Mouse (Mus musculus) hindbrain, embryonic 16.5 days (tissue): ENCODE results near the gene Tcp11l1. TPM values are rescaled to one million over a fixed set of nuclear protein-coding genes. Genes with fewer than 3 reads are reported as not detected.

Source experiments
- ATAC-seq: fragments of 200-750 bp; cut with Nextera tagmentation; 2 replicates; pipeline ENCODE4 v1.8.0; 2017; ENCODE audit warnings: moderate TSS enrichment, moderate library complexity
- H3K27ac ChIP-seq: fragments of 300-500 bp; sonication (generic); 2 replicates; pipeline ENCODE4 v1.5.1; 2014; ENCODE audit warnings: low read depth, mild to moderate bottlenecking, control low read depth, low read length, moderate library complexity
- H3K27me3 ChIP-seq: fragments of 300-500 bp; sonication (generic); replicated peaks from 2 replicates; pipeline ENCODE4 v1.6.1; 2014; ENCODE audit warnings: low read length; ENCODE audit not compliant: control insufficient read depth, insufficient read depth
- H3K36me3 ChIP-seq: fragments of 300-500 bp; sonication (generic); 2 replicates; pipeline ENCODE4 v1.6.1; 2014; ENCODE audit warnings: mild to moderate bottlenecking, low read length, moderate library complexity, mixed read lengths; ENCODE audit not compliant: control insufficient read depth, insufficient read depth
- H3K4me1 ChIP-seq: fragments of 300-500 bp; sonication (generic); 2 replicates; pipeline ENCODE4 v1.6.1; 2014; ENCODE audit warnings: low read depth, low read length; ENCODE audit not compliant: control insufficient read depth, insufficient read depth
- H3K4me2 ChIP-seq: fragments of 300-500 bp; sonication (generic); 2 replicates; pipeline ENCODE4 v1.6.1; 2014; ENCODE audit warnings: mild to moderate bottlenecking, low read length, control low read depth, moderate library complexity
- H3K4me3 ChIP-seq: fragments of 300-500 bp; sonication (generic); 2 replicates; pipeline ENCODE4 v1.5.1; 2014; ENCODE audit warnings: mild to moderate bottlenecking, low read length, control low read depth, moderate library complexity
- H3K9ac ChIP-seq: fragments of 300-500 bp; sonication (generic); 2 replicates; pipeline ENCODE4 v1.6.1; 2014; ENCODE audit warnings: low read depth, mild to moderate bottlenecking, control low read depth, low read length, moderate library complexity
- H3K9me3 ChIP-seq: fragments of 300-500 bp; sonication (generic); 2 replicates; pipeline ENCODE4 v1.6.1; 2014; ENCODE audit warnings: mild to moderate bottlenecking, low read length, moderate library complexity; ENCODE audit not compliant: control insufficient read depth
- WGBS: fragments of 180-500 bp; shearing (Covaris S2); extraction: QIAGEN DNeasy Blood & Tissue Kit; methylation state at CpG from one replicate; pipeline ENCODE4 v1.1.7; 2014; 5-methylcytosine and 5-hydroxymethylcytosine counted together
- polyA plus RNA-seq: library from polyadenylated mRNA; unstranded; fragments of >200 nt; fragmentation: Nextera tagmentation; extraction: Ambion mirVana; gene quantifications from 2 replicates; pipeline ENCODE4 v1.2.1, GENCODE M21; 2015

Gene Tcp11l1
- polyA plus RNA-seq, 1 experiment from 2014 or later = 55.5 TPM

DNA sequence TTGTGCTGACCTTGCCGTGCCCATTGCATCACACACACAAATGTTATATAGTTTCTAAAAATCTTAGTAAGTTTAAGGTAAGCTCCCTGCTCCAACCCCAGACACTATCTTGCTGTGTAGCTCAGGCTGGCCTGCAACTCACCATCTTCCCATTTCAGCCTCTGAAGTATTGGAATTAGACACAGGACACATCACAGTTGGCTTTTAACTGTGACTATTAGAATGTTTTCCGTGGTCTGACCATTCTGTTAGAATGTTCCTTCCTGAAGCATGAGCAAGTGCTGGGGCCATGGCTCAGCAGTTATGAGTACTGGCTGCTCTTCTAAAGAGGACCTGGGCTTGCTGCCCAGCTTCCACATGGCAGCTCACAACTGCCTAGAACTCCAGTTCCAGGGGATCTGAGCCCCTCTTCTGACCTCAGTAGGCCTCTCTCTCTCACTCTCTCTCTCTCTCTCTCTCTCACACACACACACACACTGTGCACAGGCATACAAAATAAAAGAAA is 5.3 kb upstream of the Tcp11l1 start:
- no peak overlapping the region for H3K27ac ChIP-seq
- no peak overlapping the region for H3K9ac ChIP-seq
- 91% methylated on average over 2 of the region's 2 CpGs for WGBS
- H3K4me2 ChIP-seq = no peak overlapping the region
- no peaks in the 10 kb centered on the region for H3K27me3 ChIP-seq
- no peaks in the 10 kb centered on the region for H3K36me3 ChIP-seq
- no peak for ATAC-seq
- H3K4me3 ChIP-seq = no peak overlapping the region
- H3K4me1 ChIP-seq = 0 out of 2 replicates have a peak, but pooled peaks cover 4% of the 10 kb centered on the region
- no peaks in the 10 kb centered on the region for H3K9me3 ChIP-seq

DNA sequence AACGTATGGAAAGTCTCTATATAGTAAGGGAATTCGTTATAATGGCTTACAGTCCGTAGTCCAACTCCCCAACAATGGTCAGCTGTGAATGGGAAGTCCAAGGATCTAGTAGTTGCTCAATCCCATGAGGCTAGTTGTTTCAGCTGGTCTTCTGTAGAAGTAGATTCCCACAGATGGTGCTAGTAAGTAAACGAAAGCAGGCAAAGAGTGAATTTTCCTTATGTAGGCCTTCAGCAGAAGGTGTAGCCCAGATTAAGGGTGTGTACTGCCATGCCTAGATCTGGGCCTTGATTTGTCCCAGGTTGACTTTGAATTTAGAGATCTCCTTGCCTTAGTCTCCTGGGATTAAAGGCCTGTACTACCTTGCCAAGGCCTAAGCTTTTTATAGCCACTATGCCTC is 4.3 kb upstream of the Tcp11l1 start, which contains the start of gene Pin1rt1:
TSS of gene Pin1rt1 (minus strand) at position 101 of the 400 bp plus-strand sequence.
- Histone ChIP-seq H3K4me1 (0 out of 2 replicates have a peak, but pooled peaks cover 4% of the 10 kb centered on the region), H3K27ac (no peak within 1 kb of the TSS), H3K9me3 (no peaks in the 10 kb centered on the region), H3K27me3 (no peaks in the 10 kb centered on the region), H3K4me3 (no peak within 1 kb of the TSS), H3K9ac (no peak within 1 kb of the TSS), H3K36me3 (no peaks in the 10 kb centered on the region), H3K4me2 (no peak within 1 kb of the TSS)
- WGBS = 93% methylated on average over 4 of the region's 4 CpGs
- no peak for ATAC-seq

DNA sequence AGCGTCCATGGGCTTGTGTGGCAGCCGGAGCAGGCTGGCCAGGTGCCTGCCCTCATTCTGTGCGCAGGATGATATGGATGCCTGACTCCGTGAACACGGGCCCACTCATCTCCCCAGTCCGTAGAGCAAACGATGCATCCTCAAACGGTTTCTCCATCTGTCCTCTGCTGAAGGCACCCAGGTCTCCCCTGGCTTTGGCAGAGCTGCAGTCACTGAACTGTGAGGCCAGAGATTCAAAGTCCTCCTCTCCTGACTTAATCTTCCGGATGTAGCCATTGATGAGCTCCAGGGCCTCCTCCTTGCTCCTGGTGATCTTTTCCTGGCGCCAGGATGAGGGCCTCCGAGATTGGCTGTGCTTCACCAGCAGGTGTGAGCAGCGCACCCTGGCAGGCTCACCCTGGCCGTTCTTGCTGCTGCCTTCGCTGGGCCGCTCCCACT is 2.3 kb upstream of the Tcp11l1 start:
- peaks cover 17% of the 10 kb centered on the region for H3K4me1 ChIP-seq
- H3K27ac ChIP-seq = peak overlapping the region; percentile 23; the same call in 1 of the 2 replicates
- peak overlapping the region; percentile 45 for H3K9ac ChIP-seq
- no peak for ATAC-seq
- 43% methylated on average over 15 of the region's 15 CpGs for WGBS
- H3K36me3 ChIP-seq = no peaks in the 10 kb centered on the region
- no peak overlapping the region for H3K4me3 ChIP-seq
- no peaks in the 10 kb centered on the region for H3K27me3 ChIP-seq
- H3K9me3 ChIP-seq = no peaks in the 10 kb centered on the region
- no peak overlapping the region; the same call in 1 of the 2 replicates for H3K4me2 ChIP-seq

DNA sequence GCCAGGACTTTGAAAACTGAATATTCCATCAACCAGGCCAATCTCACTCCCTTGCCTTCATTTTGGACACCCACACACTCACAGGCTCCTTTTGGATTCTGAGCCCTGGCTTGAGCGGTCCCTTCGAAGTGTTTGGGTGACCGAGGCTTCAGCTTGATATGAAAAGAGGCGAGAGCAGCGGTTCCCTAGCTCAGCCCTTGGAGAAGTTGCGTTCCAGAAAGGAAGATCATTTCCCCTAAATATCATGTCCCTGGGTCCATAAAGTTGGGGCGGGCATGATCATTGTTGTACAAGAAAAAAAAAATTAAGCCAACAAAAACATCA is 479 bp upstream of the Tcp11l1 start:
- Histone ChIP-seq H3K27me3 (no peaks in the 10 kb centered on the region), H3K4me1 (peaks cover 17% of the 10 kb centered on the region), H3K27ac (peak overlapping the region; percentile 84), H3K9ac (peak overlapping the region; percentile 91), H3K4me3 (peak overlapping the region; percentile 73), H3K36me3 (no peaks in the 10 kb centered on the region), H3K9me3 (no peaks in the 10 kb centered on the region), H3K4me2 (peak overlapping the region; percentile 89)
- no peak for ATAC-seq
- WGBS = 1% methylated on average over 7 of the region's 7 CpGs

DNA sequence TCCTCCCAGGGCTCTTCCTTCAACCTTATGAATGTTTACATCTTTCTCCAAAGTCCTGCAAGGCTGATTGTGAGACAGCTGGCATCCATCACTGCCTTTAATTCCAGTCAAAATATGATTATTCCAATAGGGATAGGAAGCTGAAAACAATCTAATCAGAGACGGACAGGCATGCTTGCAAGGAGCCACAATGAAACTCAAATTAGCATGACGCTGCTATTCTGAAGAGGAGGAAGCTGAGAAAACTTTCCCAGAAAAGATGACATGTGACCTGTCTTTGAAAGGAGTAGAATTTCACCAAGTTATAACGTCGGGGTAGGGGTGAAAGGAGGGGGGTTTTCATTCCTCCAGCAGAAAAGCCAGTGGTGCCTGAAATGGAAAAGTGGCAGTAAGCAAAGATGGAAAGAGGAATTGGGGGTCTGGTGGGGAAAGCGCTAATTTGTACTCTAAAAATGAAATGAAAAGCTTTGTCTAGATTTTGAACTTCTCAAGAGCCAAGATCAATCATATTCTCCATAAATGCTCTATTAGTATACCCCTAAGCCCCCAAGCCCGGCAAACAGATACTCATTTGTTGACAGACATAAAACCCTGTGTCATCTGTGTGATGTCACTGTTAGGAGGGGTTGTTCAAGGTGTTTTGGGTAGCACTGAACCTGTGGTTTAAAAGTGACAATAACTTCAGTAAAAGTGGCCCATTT is 1.1 kb downstream of the Tcp11l1 start:
- no peaks in the 10 kb centered on the region for H3K27me3 ChIP-seq
- peak overlapping the region; percentile 89 for H3K4me2 ChIP-seq
- H3K9ac ChIP-seq = no peak overlapping the region
- ATAC-seq = 0 out of 2 replicates have a peak, but pooled peaks have one; percentile 12
- H3K9me3 ChIP-seq = no peaks in the 10 kb centered on the region
- 12% methylated on average over 6 of the region's 6 CpGs for WGBS
- peak overlapping the region; percentile 73 for H3K4me3 ChIP-seq
- no peaks in the 10 kb centered on the region; the same call in 1 of the 2 replicates for H3K36me3 ChIP-seq
- no peak overlapping the region for H3K27ac ChIP-seq
- peaks cover 17% of the 10 kb centered on the region for H3K4me1 ChIP-seq

DNA sequence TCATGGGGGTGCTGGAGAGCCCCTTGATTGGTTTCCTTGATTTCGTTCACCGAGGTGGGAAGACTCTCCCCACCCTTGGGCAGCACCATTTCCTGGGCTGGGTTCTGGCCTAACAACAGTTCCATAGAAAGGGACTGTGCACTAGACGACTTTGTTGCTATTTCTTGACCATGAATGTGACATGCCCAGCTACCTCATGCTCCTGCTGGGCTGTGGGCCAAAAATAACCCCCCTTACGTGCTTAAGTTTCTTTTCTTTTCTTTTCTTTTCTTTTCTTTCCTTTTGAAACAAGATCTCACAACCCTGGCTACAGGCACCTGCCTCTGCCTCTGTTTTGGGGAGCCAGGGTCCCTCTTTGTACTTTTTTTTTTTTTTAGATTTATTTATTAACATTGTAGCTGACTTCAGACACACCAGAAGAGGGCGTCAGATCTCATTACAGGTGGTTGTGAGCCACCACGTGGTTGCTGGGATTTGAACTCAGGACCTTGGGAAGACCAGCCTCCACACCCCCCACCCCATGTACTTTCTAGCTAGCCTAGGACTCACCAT is 2.1 kb downstream of the Tcp11l1 start:
- Histone ChIP-seq H3K36me3 (peaks cover 2% of the 10 kb centered on the region), H3K4me3 (no peak overlapping the region), H3K27ac (no peak overlapping the region), H3K9ac (no peak overlapping the region), H3K4me1 (peaks cover 17% of the 10 kb centered on the region), H3K27me3 (no peaks in the 10 kb centered on the region), H3K4me2 (no peak overlapping the region), H3K9me3 (no peaks in the 10 kb centered on the region)
- no peak for ATAC-seq
- 58% methylated on average over 6 of the region's 6 CpGs for WGBS

DNA sequence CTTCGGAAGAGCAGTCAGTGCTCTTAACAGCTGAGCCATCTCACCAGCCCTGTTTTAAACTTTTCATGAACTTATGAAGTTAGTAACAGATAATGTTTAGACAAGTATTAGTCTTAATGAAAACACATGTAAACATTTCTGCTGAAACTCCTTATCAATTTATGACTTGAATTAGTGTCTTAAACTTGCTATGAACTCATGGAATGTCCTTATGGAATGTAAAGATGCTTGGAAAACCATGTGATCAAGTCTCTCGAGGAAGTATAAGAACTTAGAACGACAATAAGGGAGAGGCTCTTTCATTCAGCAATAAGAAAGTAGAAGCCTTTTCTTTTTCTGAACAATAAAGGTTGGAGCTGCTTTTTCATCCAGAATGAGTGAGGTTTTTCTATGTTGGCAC is 7.6 kb downstream of the Tcp11l1 start:
- WGBS = 84% methylated on average over 3 of the region's 3 CpGs
- H3K27ac ChIP-seq = no peak overlapping the region
- no peaks in the 10 kb centered on the region for H3K27me3 ChIP-seq
- H3K4me1 ChIP-seq = no peaks in the 10 kb centered on the region
- no peak overlapping the region for H3K4me2 ChIP-seq
- H3K9ac ChIP-seq = no peak overlapping the region
- no peak for ATAC-seq
- H3K4me3 ChIP-seq = no peak overlapping the region
- peaks cover 5% of the 10 kb centered on the region for H3K36me3 ChIP-seq
- no peaks in the 10 kb centered on the region for H3K9me3 ChIP-seq

DNA sequence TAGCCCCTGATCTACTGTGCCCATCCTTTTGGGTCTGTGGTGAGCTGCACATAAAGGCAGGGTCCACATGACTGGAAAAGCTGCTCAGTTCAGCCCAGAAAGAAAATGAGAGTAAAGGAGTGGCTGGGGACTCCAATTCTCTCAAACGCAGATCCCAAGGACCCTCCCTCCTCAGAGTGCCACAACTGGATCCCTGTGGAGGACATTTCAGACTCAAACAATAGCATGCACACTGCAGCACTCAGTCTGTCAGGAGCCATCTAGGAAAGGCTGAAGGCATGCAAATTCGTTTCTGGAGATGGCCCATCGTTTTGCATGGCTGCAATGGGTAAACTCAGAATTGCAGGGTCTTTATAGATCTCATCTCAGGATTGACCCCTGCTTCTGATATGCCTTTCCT is 8.8 kb downstream of the Tcp11l1 start:
- no peak for ATAC-seq
- Histone ChIP-seq H3K4me1 (no peaks in the 10 kb centered on the region), H3K27me3 (no peaks in the 10 kb centered on the region), H3K36me3 (peaks cover 5% of the 10 kb centered on the region), H3K27ac (no peak overlapping the region), H3K4me3 (no peak overlapping the region), H3K9ac (no peak overlapping the region), H3K4me2 (no peak overlapping the region), H3K9me3 (no peaks in the 10 kb centered on the region)
- WGBS = 65% methylated on average over 3 of the region's 3 CpGs

DNA sequence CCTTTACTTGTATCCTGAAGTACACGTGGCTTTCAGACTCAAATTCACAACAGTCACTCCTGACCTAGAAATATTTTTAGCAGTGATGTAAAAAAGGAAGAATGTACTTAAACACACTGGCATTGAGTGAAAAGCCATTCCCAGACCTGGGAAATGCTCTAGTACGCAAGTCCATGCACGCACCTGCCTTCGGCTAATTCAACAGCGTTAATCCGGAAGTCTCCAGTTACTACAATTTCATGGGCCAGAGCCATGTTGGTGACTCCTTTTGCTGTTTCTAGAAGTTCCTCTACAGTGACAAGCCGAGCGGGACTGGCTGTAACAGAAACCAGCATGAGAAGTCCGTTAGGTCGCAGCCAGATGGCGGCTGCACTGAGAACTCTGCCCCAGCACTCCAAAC is 12.3 kb downstream of the Tcp11l1 start:
- no peaks in the 10 kb centered on the region for H3K4me1 ChIP-seq
- H3K27ac ChIP-seq = no peak overlapping the region
- no peak overlapping the region for H3K9ac ChIP-seq
- no peaks in the 10 kb centered on the region for H3K9me3 ChIP-seq
- H3K27me3 ChIP-seq = no peaks in the 10 kb centered on the region
- no peak for ATAC-seq
- H3K36me3 ChIP-seq = 0 out of 2 replicates have a peak, but pooled peaks cover 10% of the 10 kb centered on the region
- WGBS = 93% methylated on average over 11 of the region's 11 CpGs
- no peak overlapping the region for H3K4me2 ChIP-seq
- H3K4me3 ChIP-seq = no peak overlapping the region
